Mouse (Mus musculus): ENCODE results near the gene Ptgfrn.

DNA sequence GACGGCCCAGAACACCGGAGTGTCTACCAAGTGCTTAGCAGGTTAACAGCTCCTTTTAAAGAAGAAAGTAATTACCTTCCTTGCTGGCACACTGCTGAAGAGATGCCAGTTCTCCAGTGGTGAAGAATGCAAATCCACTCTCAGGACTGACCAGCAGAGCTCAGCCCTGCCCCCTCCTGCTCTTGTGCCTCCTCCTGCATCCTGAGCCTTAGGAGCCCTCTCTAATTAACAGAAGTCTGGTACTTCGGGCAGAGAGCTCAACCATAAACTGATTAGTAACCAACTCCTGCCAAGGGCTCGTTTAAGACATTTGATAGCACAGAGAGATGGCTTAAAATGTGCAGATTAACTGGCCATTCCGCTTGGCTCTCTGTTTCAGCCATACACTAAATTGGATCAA is 41.4 kb downstream of the Ptgfrn start:
- TF ChIP-seq POLR2A (IDR thresholded peaks at IDR 0.05; ENCODE audit: insufficient read length, low read depth) (no peak), TCF3 (IDR thresholded peaks at IDR 0.05; ENCODE audit: insufficient read length, low read depth) (no peak), E2F4 (IDR thresholded peaks at IDR 0.05; ENCODE audit: insufficient read depth) (no peak), MYOG (IDR thresholded peaks at IDR 0.05; ENCODE audit: control insufficient read depth in 1 of 3, insufficient read depth in 1 of 3, insufficient read length in 2 of 3, low read depth in 2 of 3) (no peak), USF1 (IDR thresholded peaks at IDR 0.05; ENCODE audit: low read depth) (no peak), TCF12 (IDR thresholded peaks at IDR 0.05; ENCODE audit: insufficient read depth, poor library complexity, severe bottlenecking) (no peak), POLR2AphosphoS2 (IDR thresholded peaks at IDR 0.05; ENCODE audit: insufficient read length, low read depth) (no peak), MAX (IDR thresholded peaks at IDR 0.05; ENCODE audit: low read depth) (no peak), MYOD1 (IDR thresholded peaks at IDR 0.05; ENCODE audit: control insufficient read depth in 1 of 3, insufficient read length in 2 of 3, low read depth in 2 of 3) (no peak), CEBPB (IDR thresholded peaks at IDR 0.05; ENCODE audit: insufficient read depth, poor library complexity, severe bottlenecking) (no peak), SRF (IDR thresholded peaks at IDR 0.05; ENCODE audit: control insufficient read depth, insufficient read length, low read depth) (no peak)

Measured in myocyte (in vitro differentiated cells).